Comparison of ENCODE assay signal across 8 mouse cellular contexts in genomic region chr17:80801991-80802390, GRCm38 (mm10).
DNase-seq lines count a peak whose midpoint lies in the region; ATAC-seq and TF ChIP-seq lines count a peak whose summit lies in the region.

No protein-coding gene starts in this region.

- H3K27ac ChIP-seq in hindbrain, postnatal 0 days = peak overlapping the region; percentile 66
- H3K27ac ChIP-seq in hindbrain, embryonic 10.5 days = no peak overlapping the region; the same call in 1 of the 2 replicates
- H3K27ac ChIP-seq in brown adipose tissue, adult 24 weeks (replicated peaks; ENCODE audit: low read depth, low read length) = peak overlapping the region; percentile 99
- peak overlapping the region; percentile 51 for H3K27ac ChIP-seq in forebrain, embryonic 13.5 days
- peak overlapping the region; percentile 49; the same call in 1 of the 2 replicates for H3K27ac ChIP-seq in liver, postnatal 0 days (ENCODE audit: low read depth)

- H3K4me2 ChIP-seq in hindbrain, postnatal 0 days (ENCODE audit: low read depth, low read length) = peak overlapping the region; percentile 35
- H3K4me2 ChIP-seq in forebrain, embryonic 13.5 days = no peak overlapping the region
- H3K4me2 ChIP-seq in liver, postnatal 0 days (ENCODE audit: low read depth, low read length) = peak overlapping the region; percentile 48; the same call in 1 of the 2 replicates

- no peak for TF ChIP-seq EP300 in liver, postnatal 0 days (IDR thresholded peaks at IDR 0.05; ENCODE audit: low read depth)

- no peak overlapping the region for H3K4me3 ChIP-seq in hindbrain, postnatal 0 days (ENCODE audit: low read length)
- no peak overlapping the region for H3K4me3 ChIP-seq in hindbrain, embryonic 10.5 days
- peak overlapping the region; percentile 44 for H3K4me3 ChIP-seq in brown adipose tissue, adult 24 weeks (ENCODE audit: insufficient read depth, low read depth, low read length)
- H3K4me3 ChIP-seq in forebrain, embryonic 13.5 days = no peak overlapping the region
- no peak overlapping the region for H3K4me3 ChIP-seq in liver, postnatal 0 days (ENCODE audit: low read depth, low read length)

- no peaks in the 10 kb centered on the region for H3K27me3 ChIP-seq in hindbrain, postnatal 0 days (ENCODE audit: insufficient read depth, low read length)
- no peaks in the 10 kb centered on the region for H3K27me3 ChIP-seq in hindbrain, embryonic 10.5 days (ENCODE audit: insufficient read depth, poor library complexity, severe bottlenecking)
- H3K27me3 ChIP-seq in forebrain, embryonic 13.5 days = no peaks in the 10 kb centered on the region
- H3K27me3 ChIP-seq in liver, postnatal 0 days (ENCODE audit: insufficient read depth, low read length) = no peaks in the 10 kb centered on the region

- no peaks in the 10 kb centered on the region for H3K36me3 ChIP-seq in hindbrain, postnatal 0 days (ENCODE audit: insufficient read depth, low read length)
- no peaks in the 10 kb centered on the region for H3K36me3 ChIP-seq in hindbrain, embryonic 10.5 days
- no peaks in the 10 kb centered on the region for H3K36me3 ChIP-seq in forebrain, embryonic 13.5 days (ENCODE audit: poor library complexity, severe bottlenecking)
- no peaks in the 10 kb centered on the region for H3K36me3 ChIP-seq in liver, postnatal 0 days (replicated peaks; ENCODE audit: insufficient read depth, low read length)

- DNase-seq in hindbrain, postnatal 0 days (ENCODE audit: low spot score) = peak; percentile 24
- DNase-seq in hindbrain, embryonic 10.5 days (ENCODE audit: low spot score) = no peak
- DNase-seq in liver, postnatal 0 days = no peak
- no peak for DNase-seq in urinary bladder, postnatal 14 days (ENCODE audit: low spot score)
- DNase-seq in ovary, adult 18-20 months (ENCODE audit: low spot score) = no peak
- no peak for DNase-seq in layer of hippocampus, adult 9-10 months (ENCODE audit: low spot score)

- no peaks in the 10 kb centered on the region for H3K9me3 ChIP-seq in hindbrain, postnatal 0 days (ENCODE audit: low read length)
- H3K9me3 ChIP-seq in hindbrain, embryonic 10.5 days = no peaks in the 10 kb centered on the region
- no peaks in the 10 kb centered on the region for H3K9me3 ChIP-seq in forebrain, embryonic 13.5 days (replicated peaks)
- H3K9me3 ChIP-seq in liver, postnatal 0 days (ENCODE audit: low read length) = no peaks in the 10 kb centered on the region

- no peak for TF ChIP-seq CTCF in hindbrain, postnatal 0 days (IDR thresholded peaks at IDR 0.05; ENCODE audit: low read depth)
- no peak for TF ChIP-seq CTCF in liver, postnatal 0 days (IDR thresholded peaks at IDR 0.05; ENCODE audit: low read depth)

- 34% methylated on average over 8 of the region's 8 CpGs for WGBS in hindbrain, postnatal 0 days
- 65% methylated on average over 8 of the region's 8 CpGs for whole genome bisulfite sequencing in hindbrain, embryonic 10.5 days
- 54% methylated on average over 8 of the region's 8 CpGs for WGBS in forebrain, embryonic 13.5 days
- WGBS in liver, postnatal 0 days (ENCODE audit: insufficient replicate concordance) = 45% methylated on average over 8 of the region's 8 CpGs

- H3K9ac ChIP-seq in hindbrain, postnatal 0 days (replicated peaks; ENCODE audit: low read length) = no peak overlapping the region
- no peak overlapping the region for H3K9ac ChIP-seq in forebrain, embryonic 13.5 days
- H3K9ac ChIP-seq in liver, postnatal 0 days (replicated peaks) = no peak overlapping the region

- ATAC-seq in hindbrain, postnatal 0 days = no peak
- no peak for ATAC-seq in forebrain, embryonic 13.5 days
- no peak for ATAC-seq in liver, postnatal 0 days

- H3K4me1 ChIP-seq in hindbrain, postnatal 0 days (ENCODE audit: insufficient read depth, low read length) = peaks cover 9% of the 10 kb centered on the region; the same call in 1 of the 2 replicates
- H3K4me1 ChIP-seq in hindbrain, embryonic 10.5 days (replicated peaks) = peaks cover 20% of the 10 kb centered on the region
- H3K4me1 ChIP-seq in brown adipose tissue, adult 24 weeks (ENCODE audit: control insufficient read depth, insufficient read depth, insufficient read length, low read length) = peaks cover 22% of the 10 kb centered on the region; the same call in 1 of the 2 replicates
- H3K4me1 ChIP-seq in forebrain, embryonic 13.5 days = peaks cover 17% of the 10 kb centered on the region
- H3K4me1 ChIP-seq in liver, postnatal 0 days (ENCODE audit: insufficient read depth) = peaks cover 14% of the 10 kb centered on the region
